ENCODE assay signal across 20 mouse cellular contexts in genomic region chr2:9903854-9904560, GRCm38 (mm10). TPM values are rescaled to one million over a fixed set of nuclear protein-coding genes. Genes with fewer than 3 reads are reported as not detected.
"Had no signal": no experiment of that assay in that cellular context is flagged by ENCODE, and none has a peak within 500 bp of the region (broad histone marks: within the 10 kb centered on the region; RNA-seq: fewer than 3 reads in every experiment).

No protein-coding gene starts in this region.

- H3K27ac ChIP-seq: kidney, postnatal 0 days; layer of hippocampus, adult 2 months; liver, embryonic 12.5 days; midbrain, embryonic 12.5 days; neural tube, embryonic 15.5 days had no signal

- ATAC-seq: liver, embryonic 12.5 days had no signal

- DNase-seq: kidney, adult 11 months; kidney, adult 9 months; kidney, postnatal 4 days; left cerebral cortex, postnatal 4 days; right cerebral cortex, adult 18-20 months; thymus, postnatal 36 days had no signal

- H3K36me3 ChIP-seq: liver, embryonic 12.5 days; midbrain, embryonic 12.5 days; neural tube, embryonic 15.5 days had no signal

- H3K4me2 ChIP-seq: liver, embryonic 12.5 days; midbrain, embryonic 12.5 days; neural tube, embryonic 15.5 days had no signal

- H3K4me3 ChIP-seq: layer of hippocampus, adult 2 months; liver, embryonic 12.5 days; midbrain, embryonic 12.5 days; myocyte; neural tube, embryonic 15.5 days had no signal

- H3K9me3 ChIP-seq: liver, embryonic 12.5 days; midbrain, embryonic 12.5 days; neural tube, embryonic 15.5 days had no signal

- H3K9ac ChIP-seq: liver, embryonic 12.5 days; midbrain, embryonic 12.5 days; neural tube, embryonic 15.5 days had no signal

RNA-seq across cellular contexts. Expression of gene Gata3, which starts 14.2 kb away (rescaled TPM):
- total RNA-seq: layer of hippocampus, adult 2 months had no signal

RNA-seq across cellular contexts. Expression of gene 9230102O04Rik, which starts 14.7 kb away (rescaled TPM):
- total RNA-seq: layer of hippocampus, adult 2 months; layer of hippocampus, postnatal 10 days; left cerebral cortex, postnatal 4 days; megakaryocyte-erythroid progenitor cell, adult 5-6 weeks had no signal
- polyA plus RNA-seq: limb, embryonic 14.5 days; liver, embryonic 12.5 days; liver, embryonic 16.5 days; lung, embryonic 16.5 days; myocyte; neural tube, embryonic 11.5 days; stomach, embryonic 14.5 days; thymus, postnatal 0 days had no signal

RNA-seq across cellular contexts. Expression of gene 4930412O13Rik, which starts 23.0 kb away (rescaled TPM):
- total RNA-seq: layer of hippocampus, adult 2 months; layer of hippocampus, postnatal 10 days; left cerebral cortex, postnatal 4 days; megakaryocyte-erythroid progenitor cell, adult 5-6 weeks had no signal
- polyA plus RNA-seq: liver, embryonic 12.5 days; liver, embryonic 16.5 days; lung, embryonic 16.5 days; myocyte; neural tube, embryonic 11.5 days; stomach, embryonic 14.5 days; thymus, postnatal 0 days had no signal
